Mouse (Mus musculus) neural tube, embryonic 12.5 days (tissue): ENCODE measurements around the gene Zbtb21. TPM values are rescaled to one million over a fixed set of nuclear protein-coding genes. Genes with fewer than 3 reads are reported as not detected.
"Not testable (repeated sequence)": the region's sequence is repeated elsewhere in the genome, so short reads cannot be mapped to it uniquely, and the experiment has no call there.

Source experiments
- ATAC-seq: fragments of 200-750 bp; cut with Nextera tagmentation; 2 replicates; pipeline ENCODE4 v1.8.0; 2017; ENCODE audit warnings: low read depth, mild to moderate bottlenecking, moderate TSS enrichment, moderate library complexity; ENCODE audit not compliant: low FRiP score
- H3K27ac ChIP-seq: fragments of 300-500 bp; sonication (generic); 2 replicates; pipeline ENCODE4 v1.5.1; 2016
- H3K27me3 ChIP-seq: fragments of 300-500 bp; sonication (generic); replicated peaks from 2 replicates; pipeline ENCODE4 v1.6.1; 2016; ENCODE audit warnings: mild to moderate bottlenecking
- H3K36me3 ChIP-seq: fragments of 300-500 bp; sonication (generic); 2 replicates; pipeline ENCODE4 v1.6.1; 2016; ENCODE audit warnings: mild to moderate bottlenecking
- H3K4me1 ChIP-seq: fragments of 300-500 bp; sonication (generic); 2 replicates; pipeline ENCODE4 v1.6.1; 2016
- H3K4me2 ChIP-seq: fragments of 300-500 bp; sonication (generic); replicated peaks from 2 replicates; pipeline ENCODE4 v1.6.1; 2016; ENCODE audit warnings: mild to moderate bottlenecking
- H3K4me3 ChIP-seq: fragments of 300-500 bp; sonication (generic); 2 replicates; pipeline ENCODE4 v1.5.1; 2016
- H3K9ac ChIP-seq: fragments of 300-500 bp; sonication (generic); 2 replicates; pipeline ENCODE4 v1.6.1; 2016; ENCODE audit warnings: mild to moderate bottlenecking
- H3K9me3 ChIP-seq: fragments of 300-500 bp; sonication (generic); 2 replicates; pipeline ENCODE4 v1.6.1; 2016; ENCODE audit warnings: mild to moderate bottlenecking
- whole genome bisulfite sequencing: fragments of 180-500 bp; shearing (Covaris S2); methylation state at CpG from one replicate; pipeline ENCODE4 v1.1.7; 2016; 5-methylcytosine and 5-hydroxymethylcytosine counted together
- polyA plus RNA-seq: library from polyadenylated mRNA; unstranded; fragments of >200 nt; fragmentation: Nextera tagmentation; extraction: Ambion mirVana; gene quantifications from 2 replicates; pipeline ENCODE4 v1.2.1, GENCODE M21; 2016

Zbtb21 gene
- polyA plus RNA-seq, 1 experiment from 2014 or later: 14.9 TPM

DNA sequence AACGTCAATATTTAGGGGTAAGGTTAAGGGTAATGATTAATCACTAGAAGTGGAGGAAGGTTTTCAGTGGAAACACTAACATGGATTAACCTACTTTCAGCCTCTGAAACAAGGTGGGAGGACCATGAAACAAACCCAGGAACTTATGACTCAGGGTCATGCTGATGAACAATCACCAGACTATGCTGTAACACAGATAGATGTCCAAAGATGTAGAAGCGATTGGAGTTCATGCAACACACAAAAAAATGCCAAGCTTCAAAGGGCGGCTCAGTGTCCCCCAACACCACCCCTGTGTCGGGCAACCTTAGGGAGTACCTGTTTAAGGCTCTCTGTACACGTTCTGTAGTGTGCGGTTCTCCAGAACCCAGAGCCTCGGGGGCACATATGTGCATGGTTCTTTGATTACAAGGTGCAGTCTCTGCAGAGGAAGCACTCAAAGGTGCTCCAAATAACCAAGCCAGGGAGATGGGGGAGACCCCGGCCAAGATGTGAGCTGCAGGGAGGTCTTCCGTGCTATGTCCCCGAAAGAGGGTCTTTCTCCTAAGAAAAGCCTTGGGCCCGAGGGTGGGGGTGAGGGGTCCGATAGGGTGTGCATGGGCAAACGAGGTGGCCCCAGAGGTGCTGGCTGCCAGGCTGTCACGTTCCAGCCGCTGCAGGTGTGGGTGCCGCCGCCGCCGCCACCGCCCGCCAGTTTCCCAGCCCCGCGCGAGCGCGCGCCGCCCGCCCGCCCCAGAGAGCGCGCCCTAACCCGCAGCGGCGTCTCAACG, 856 bp downstream of the Zbtb21 start:
- peak; percentile 49 for ATAC-seq
- Histone ChIP-seq H3K27me3 (no peaks in the 10 kb centered on the region), H3K36me3 (peaks cover 10% of the 10 kb centered on the region), H3K27ac (peak overlapping the region; percentile 90), H3K4me1 (peaks cover 5% of the 10 kb centered on the region), H3K9me3 (no peaks in the 10 kb centered on the region), H3K4me2 (peak overlapping the region; percentile 88), H3K9ac (peak overlapping the region; percentile 92), H3K4me3 (peak overlapping the region; percentile 92)
- WGBS: 9% methylated on average over 36 of the region's 36 CpGs

DNA sequence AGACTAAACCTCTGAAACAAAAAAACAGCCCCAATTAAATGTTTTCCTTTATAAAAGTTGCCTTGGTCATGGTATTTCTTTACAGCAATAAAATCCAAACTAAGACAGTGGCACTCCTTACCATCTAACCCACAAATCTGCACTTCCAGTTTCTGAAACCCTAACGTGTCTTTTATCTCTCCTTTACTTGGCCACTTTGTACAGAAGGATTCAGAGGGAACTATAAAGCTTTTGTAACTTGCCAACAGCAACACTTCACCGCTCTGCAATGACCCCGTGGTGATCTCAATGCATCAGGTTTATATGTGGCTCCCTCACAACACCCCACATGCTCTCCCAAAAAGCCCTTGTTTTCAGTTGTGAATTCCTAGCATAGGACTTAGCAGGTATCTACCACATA, 2.1 kb downstream of the Zbtb21 start:
- peaks cover 18% of the 10 kb centered on the region for H3K36me3 ChIP-seq
- H3K27me3 ChIP-seq: no peaks in the 10 kb centered on the region
- no peak overlapping the region for H3K9ac ChIP-seq
- H3K27ac ChIP-seq: no peak overlapping the region
- ATAC-seq: no peak
- 94% methylated on average over 3 of the region's 3 CpGs for WGBS
- peaks cover 5% of the 10 kb centered on the region for H3K4me1 ChIP-seq
- no peak overlapping the region for H3K4me3 ChIP-seq
- no peak overlapping the region for H3K4me2 ChIP-seq
- H3K9me3 ChIP-seq: no peaks in the 10 kb centered on the region

DNA sequence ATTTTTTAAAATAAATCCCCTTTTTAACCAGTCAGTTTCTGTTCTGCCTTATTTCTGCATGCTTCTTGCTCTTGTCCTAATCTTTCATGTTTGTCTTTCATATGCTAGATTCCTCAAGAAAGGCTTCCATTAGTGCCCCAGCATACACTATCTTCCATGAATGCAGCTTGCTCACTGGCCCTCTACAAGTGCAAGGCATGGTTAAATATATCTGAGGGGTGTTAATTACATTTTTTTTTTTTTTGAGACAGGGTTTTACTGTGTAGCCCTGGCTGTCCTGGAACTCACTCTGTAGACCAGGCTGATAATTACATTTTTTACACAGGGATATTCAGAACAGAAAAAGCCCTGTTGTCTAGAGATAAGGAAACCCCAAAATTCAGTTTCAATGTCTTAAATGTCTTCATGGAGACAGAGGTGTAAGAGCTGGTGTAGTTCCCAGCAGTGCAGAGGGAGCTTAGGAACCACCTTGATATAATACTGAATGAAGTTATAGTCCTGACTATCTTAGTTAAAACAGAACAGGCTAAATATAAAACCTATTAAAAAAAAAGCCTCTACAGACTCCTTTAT, 3.9 kb downstream of the Zbtb21 start:
- H3K4me3 ChIP-seq: no peak overlapping the region
- H3K4me2 ChIP-seq: no peak overlapping the region
- no peak overlapping the region for H3K9ac ChIP-seq
- H3K36me3 ChIP-seq: peaks cover 25% of the 10 kb centered on the region
- H3K4me1 ChIP-seq: peaks cover 5% of the 10 kb centered on the region
- no peaks in the 10 kb centered on the region for H3K27me3 ChIP-seq
- ATAC-seq: no peak
- no peak overlapping the region for H3K27ac ChIP-seq
- H3K9me3 ChIP-seq: no peaks in the 10 kb centered on the region

DNA sequence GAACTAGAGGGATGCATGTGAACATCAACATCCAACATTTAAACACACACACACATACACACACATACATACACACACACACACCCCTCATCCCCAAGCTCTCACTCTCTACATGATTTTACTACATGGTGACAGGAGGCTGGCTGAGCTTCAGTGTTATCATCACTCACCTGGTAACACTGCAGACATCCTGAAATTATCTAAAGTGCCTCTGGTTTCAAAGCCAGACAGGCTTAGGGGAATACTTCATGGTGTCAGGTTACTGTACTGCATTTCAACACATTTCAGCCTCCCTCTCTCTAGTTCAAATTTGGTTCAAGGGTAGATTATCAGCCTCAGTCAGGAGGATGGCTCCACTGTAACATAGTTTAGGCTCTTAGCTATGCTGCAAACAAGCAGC, 4.8 kb downstream of the Zbtb21 start:
- H3K36me3 ChIP-seq: peaks cover 32% of the 10 kb centered on the region
- peaks cover 5% of the 10 kb centered on the region for H3K4me1 ChIP-seq
- no peak overlapping the region for H3K27ac ChIP-seq

DNA sequence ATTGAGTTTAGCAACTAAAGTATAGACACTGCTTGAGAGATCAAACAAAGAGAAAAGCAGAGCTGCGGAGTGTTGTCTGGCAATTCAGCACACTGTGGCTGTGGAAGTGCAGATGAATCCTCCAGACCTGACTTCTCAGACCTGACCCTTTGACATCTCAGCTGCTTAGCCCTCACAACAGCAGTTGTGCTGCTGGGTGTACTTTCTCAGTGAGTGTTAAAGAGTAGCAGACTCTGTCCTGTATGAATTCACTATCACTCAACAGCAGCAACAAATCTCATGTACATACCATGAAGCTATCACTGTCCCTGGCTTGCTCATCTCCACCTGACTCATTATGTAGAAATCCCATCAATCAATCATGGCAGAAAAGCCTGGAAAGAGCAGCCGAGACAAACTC, 6.4 kb downstream of the Zbtb21 start:
- H3K4me3 ChIP-seq: no peak overlapping the region
- no peaks in the 10 kb centered on the region for H3K27me3 ChIP-seq
- no peak overlapping the region for H3K4me2 ChIP-seq
- no peak overlapping the region for H3K9ac ChIP-seq
- peaks cover 48% of the 10 kb centered on the region for H3K36me3 ChIP-seq
- no peak overlapping the region for H3K27ac ChIP-seq
- WGBS: 87% methylated on average over 2 of the region's 2 CpGs
- no peaks in the 10 kb centered on the region for H3K9me3 ChIP-seq
- no peaks in the 10 kb centered on the region for H3K4me1 ChIP-seq
- ATAC-seq: no peak

More for the DNA sequence above, 4.8 kb downstream of the Zbtb21 start:
- no peaks in the 10 kb centered on the region for H3K9me3 ChIP-seq
- no peak overlapping the region for H3K4me3 ChIP-seq
- H3K27me3 ChIP-seq: no peaks in the 10 kb centered on the region
- H3K9ac ChIP-seq: no peak overlapping the region
- no peak overlapping the region for H3K4me2 ChIP-seq
- no peak for ATAC-seq

DNA sequence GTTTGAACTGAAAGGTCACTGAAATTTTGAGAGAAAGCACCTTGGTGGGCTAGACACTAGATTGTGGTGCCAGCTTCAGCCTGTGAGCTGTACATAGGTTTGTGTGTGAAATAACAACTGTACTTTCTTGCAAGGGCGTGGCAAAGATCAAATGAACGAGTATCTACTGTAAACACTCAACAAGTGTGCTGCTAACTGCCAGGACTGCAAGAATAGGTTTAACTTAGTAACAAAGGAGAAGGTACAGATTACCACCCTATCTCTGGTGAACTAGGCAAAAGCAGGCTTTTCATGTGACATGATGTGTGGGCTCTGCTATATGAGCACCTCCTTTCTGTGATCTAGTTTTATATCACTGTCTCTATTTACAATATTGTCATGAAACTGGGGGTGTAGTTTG, 9.1 kb downstream of the Zbtb21 start:
- 93% methylated on average over 2 of the region's 2 CpGs for WGBS
- Histone ChIP-seq H3K27ac (no peak overlapping the region), H3K4me2 (no peak overlapping the region), H3K4me1 (no peaks in the 10 kb centered on the region), H3K9me3 (no peaks in the 10 kb centered on the region), H3K27me3 (no peaks in the 10 kb centered on the region), H3K36me3 (peaks cover 64% of the 10 kb centered on the region), H3K9ac (no peak overlapping the region), H3K4me3 (no peak overlapping the region)
- ATAC-seq: no peak

DNA sequence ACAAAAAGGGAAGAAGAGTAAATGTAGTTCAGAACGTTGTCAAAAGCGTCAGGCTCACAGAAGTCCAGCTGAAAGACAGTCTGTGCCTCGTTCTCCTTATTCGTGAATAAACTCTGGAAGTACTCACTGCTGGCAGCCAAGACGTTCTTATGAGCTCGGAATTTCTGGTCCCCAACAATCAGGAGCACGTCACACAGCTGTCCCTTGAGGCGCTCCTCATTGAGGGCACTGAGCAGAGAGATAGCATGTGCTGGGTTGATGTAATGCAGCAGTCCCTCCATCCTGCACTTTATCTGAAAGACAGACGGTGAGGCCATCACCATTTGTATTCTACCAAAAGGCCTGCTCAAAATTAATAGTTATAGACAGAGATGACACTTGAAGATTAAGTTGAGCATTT, 9.6 kb downstream of the Zbtb21 start:
- H3K4me1 ChIP-seq: no peaks in the 10 kb centered on the region
- H3K27ac ChIP-seq: no peak overlapping the region
- ATAC-seq: no peak
- no peak overlapping the region for H3K4me2 ChIP-seq
- H3K4me3 ChIP-seq: no peak overlapping the region
- no peaks in the 10 kb centered on the region for H3K27me3 ChIP-seq
- 93% methylated on average over 9 of the region's 9 CpGs for WGBS
- H3K9me3 ChIP-seq: no peaks in the 10 kb centered on the region
- H3K36me3 ChIP-seq: peaks cover 64% of the 10 kb centered on the region
- no peak overlapping the region for H3K9ac ChIP-seq

DNA sequence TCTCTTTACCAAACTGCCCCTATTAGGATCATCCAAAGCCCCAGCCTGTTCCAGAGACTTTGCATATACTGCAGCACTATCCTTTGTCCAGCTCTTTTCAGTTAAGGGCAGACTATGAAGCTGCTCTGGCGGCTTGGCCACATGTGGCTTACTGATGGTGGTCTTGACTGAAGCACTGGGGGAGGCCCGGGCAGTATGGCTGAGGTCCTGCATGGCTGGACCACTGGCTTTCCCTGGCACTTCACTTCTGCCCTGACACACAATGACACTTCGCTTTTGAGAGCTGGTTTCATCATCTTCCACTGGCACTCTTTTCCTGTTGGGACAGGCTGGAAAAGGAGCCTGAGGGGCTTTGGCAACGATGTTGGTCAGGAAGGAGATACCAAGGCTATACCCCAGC, 10.1 kb downstream of the Zbtb21 start:
- H3K36me3 ChIP-seq: peaks cover 60% of the 10 kb centered on the region
- 93% methylated on average over 4 of the region's 4 CpGs for WGBS
- no peak overlapping the region for H3K4me3 ChIP-seq
- no peaks in the 10 kb centered on the region for H3K27me3 ChIP-seq
- no peaks in the 10 kb centered on the region for H3K4me1 ChIP-seq
- H3K9ac ChIP-seq: no peak overlapping the region
- no peak overlapping the region for H3K27ac ChIP-seq
- ATAC-seq: no peak
- H3K9me3 ChIP-seq: no peaks in the 10 kb centered on the region
- H3K4me2 ChIP-seq: no peak overlapping the region

DNA sequence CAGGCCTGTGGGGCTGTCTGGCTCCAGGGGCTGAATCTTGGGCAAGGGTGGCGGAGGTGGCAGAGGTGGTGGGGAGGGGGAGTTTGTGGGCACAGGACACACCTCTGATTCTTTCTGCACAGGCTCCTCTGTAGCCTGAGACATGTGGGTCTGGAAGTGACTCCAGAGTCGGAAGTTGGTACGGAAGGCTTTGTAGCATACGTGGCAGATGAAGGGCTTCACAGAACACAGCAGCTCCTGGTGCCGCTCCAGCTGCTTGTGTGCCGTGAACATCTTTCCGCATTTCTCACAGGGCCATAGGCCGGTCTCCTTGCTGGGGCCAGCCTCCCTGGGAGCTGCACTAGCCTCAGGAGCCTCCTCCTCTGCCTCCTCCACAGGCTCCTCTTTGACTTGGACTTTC, 12.4 kb downstream of the Zbtb21 start:
- peaks cover 51% of the 10 kb centered on the region for H3K36me3 ChIP-seq
- H3K4me3 ChIP-seq: no peak overlapping the region
- ATAC-seq: no peak
- H3K27ac ChIP-seq: no peak overlapping the region
- no peaks in the 10 kb centered on the region for H3K4me1 ChIP-seq
- no peaks in the 10 kb centered on the region for H3K9me3 ChIP-seq
- no peak overlapping the region for H3K9ac ChIP-seq
- WGBS: 97% methylated on average over 8 of the region's 8 CpGs
- H3K4me2 ChIP-seq: no peak overlapping the region
- no peaks in the 10 kb centered on the region for H3K27me3 ChIP-seq

DNA sequence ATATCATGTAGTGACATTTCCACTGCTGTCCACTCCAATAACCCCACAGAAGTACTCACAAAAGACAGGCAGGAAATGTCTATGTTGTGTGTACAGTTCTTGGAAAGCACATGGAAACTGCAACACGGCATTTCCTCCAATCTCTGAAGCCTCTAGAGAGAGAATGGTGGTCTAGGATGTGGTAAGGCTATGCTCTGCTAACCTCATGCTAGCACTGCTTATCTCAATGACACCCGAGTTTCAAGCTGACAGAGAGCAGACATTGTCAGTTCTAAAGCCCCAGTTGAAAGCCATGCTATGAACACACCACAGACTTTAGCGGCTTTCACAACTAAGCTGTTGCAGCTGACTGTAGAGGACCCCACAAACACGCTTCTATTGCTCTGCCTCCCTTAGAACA, 13.6 kb downstream of the Zbtb21 start:
- Histone ChIP-seq H3K27me3 (no peaks in the 10 kb centered on the region), H3K4me1 (no peaks in the 10 kb centered on the region), H3K4me3 (no peak overlapping the region), H3K9ac (no peak overlapping the region), H3K9me3 (no peaks in the 10 kb centered on the region), H3K36me3 (peaks cover 50% of the 10 kb centered on the region), H3K4me2 (no peak overlapping the region), H3K27ac (no peak overlapping the region)
- 93% methylated on average over 4 of the region's 4 CpGs for WGBS
- ATAC-seq: no peak

DNA sequence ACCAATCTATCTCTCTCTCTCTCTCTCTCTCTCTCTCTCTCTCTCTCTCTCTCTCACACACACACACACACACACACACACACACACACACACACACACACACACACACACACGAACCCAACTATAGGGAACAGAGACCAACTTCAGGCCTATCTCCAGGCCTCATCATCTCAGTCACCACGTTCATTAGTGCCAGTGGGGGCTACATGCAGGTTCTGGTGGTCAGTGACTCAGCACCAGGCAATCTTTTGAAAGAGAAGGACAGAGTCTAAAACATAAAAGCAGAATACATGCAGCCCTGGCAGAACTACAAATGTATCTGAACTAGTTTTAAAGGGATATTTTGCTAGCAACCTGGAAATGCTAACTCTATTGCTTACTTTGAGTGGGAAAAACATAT, 15.4 kb downstream of the Zbtb21 start:
- H3K4me1 ChIP-seq, H3K27ac ChIP-seq, H3K4me2 ChIP-seq, H3K4me3 ChIP-seq, ATAC-seq, H3K27me3 ChIP-seq, H3K9me3 ChIP-seq, H3K9ac ChIP-seq: not testable (repeated sequence)
- peaks cover 34% of the 10 kb centered on the region for H3K36me3 ChIP-seq
- WGBS: 87% methylated on average over 2 of the region's 2 CpGs

DNA sequence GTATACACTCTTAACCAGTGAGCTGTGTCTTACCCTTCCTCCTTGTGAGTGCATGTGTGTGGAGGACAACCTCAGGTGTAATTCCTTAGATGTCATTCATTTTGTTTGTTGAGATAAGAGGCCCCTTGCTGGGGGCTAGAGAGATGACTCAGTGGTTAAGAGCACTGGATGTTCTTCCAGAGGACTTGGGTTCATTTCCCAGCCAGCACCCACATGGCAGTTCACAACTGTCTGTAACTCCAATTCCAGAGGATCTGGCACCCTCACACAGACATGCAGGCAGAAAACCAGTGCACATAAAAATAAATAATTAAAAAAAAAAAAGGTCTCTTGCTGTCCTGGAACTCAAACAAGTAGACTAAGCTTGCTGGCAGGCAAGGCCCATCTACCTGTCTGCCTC, 20.6 kb downstream of the Zbtb21 start:
- H3K36me3 ChIP-seq: peaks cover 8% of the 10 kb centered on the region; the same call in 1 of the 2 replicates
- H3K4me2 ChIP-seq: no peak overlapping the region
- no peaks in the 10 kb centered on the region for H3K27me3 ChIP-seq
- H3K27ac ChIP-seq: no peak overlapping the region
- no peaks in the 10 kb centered on the region for H3K4me1 ChIP-seq
- no peak overlapping the region for H3K4me3 ChIP-seq
- no peak overlapping the region for H3K9ac ChIP-seq
- H3K9me3 ChIP-seq: no peaks in the 10 kb centered on the region
- ATAC-seq: no peak

DNA sequence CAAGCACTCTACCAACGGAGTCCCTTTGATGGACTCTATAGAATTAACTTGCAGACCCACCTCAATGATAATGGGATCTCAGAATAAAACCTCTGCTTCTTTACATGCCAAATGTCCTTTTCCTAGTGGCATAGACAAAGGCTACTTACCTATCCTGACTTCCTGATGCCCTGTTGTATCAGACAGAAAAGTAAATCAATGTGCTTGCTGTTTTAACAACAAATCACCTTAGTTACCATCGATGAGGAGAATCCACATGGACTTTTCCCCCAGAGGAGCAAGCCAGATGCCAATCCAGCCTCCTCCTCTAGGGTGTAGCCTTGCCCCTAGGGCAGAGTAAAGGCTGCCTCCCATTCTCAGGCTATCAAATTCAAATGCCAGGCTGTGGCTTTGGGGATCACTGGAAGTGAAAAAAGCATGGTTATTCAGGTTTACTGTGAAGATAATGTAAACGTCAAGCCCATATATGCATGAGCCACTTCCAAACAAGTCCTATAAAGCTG, 21.9 kb downstream of the Zbtb21 start:
- no peak overlapping the region for H3K4me3 ChIP-seq
- peaks cover 7% of the 10 kb centered on the region; the same call in 1 of the 2 replicates for H3K36me3 ChIP-seq
- no peak overlapping the region for H3K9ac ChIP-seq
- no peak for ATAC-seq
- WGBS: 90% methylated on average over 3 of the region's 3 CpGs
- H3K27ac ChIP-seq: no peak overlapping the region
- no peak overlapping the region for H3K4me2 ChIP-seq
- H3K4me1 ChIP-seq: no peaks in the 10 kb centered on the region
- no peaks in the 10 kb centered on the region for H3K9me3 ChIP-seq
- no peaks in the 10 kb centered on the region for H3K27me3 ChIP-seq
